Mouse (Mus musculus): ENCODE results near the gene Frmd4b. TPM values are rescaled to one million over a fixed set of nuclear protein-coding genes. Genes with fewer than 3 reads are reported as not detected.

The Frmd4b gene
- polyA plus RNA-seq, 1 experiment from 2014 or later: 11.1 TPM

GRCm38 (mm10) chr6:97557147-97557546 lies 60.2 kb downstream of the Frmd4b start:
- Histone ChIP-seq H3K36me3 (ENCODE audit: insufficient read depth, low read length) (no peaks in the 10 kb centered on the region), H3K9me3 (ENCODE audit: low read length) (no peaks in the 10 kb centered on the region), H3K4me3 (ENCODE audit: low read depth, low read length) (no peak overlapping the region), H3K4me2 (replicated peaks; ENCODE audit: low read depth, low read length) (no peak overlapping the region), H3K27me3 (replicated peaks; ENCODE audit: insufficient read depth, low read length) (no peaks in the 10 kb centered on the region), H3K9ac (replicated peaks; ENCODE audit: low read depth) (no peak overlapping the region), H3K27ac (ENCODE audit: low read length) (no peak overlapping the region), H3K4me1 (ENCODE audit: insufficient read depth, low read depth, low read length) (no peaks in the 10 kb centered on the region)
- 70% methylated on average over 8 of the region's 8 CpGs for WGBS
- no peak for ATAC-seq
- TF ChIP-seq EP300 (IDR thresholded peaks at IDR 0.05): no peak
- TF ChIP-seq CTCF (IDR thresholded peaks at IDR 0.05): no peak
- DNase-seq (ENCODE audit: low spot score): no peak

GRCm38 (mm10) chr6:97555637-97556036 lies 61.7 kb downstream of the Frmd4b start:
- DNase-seq (ENCODE audit: low spot score): no peak
- no peak overlapping the region for H3K4me2 ChIP-seq (replicated peaks; ENCODE audit: low read depth, low read length)
- H3K27ac ChIP-seq (ENCODE audit: low read length): no peak overlapping the region
- WGBS: 97% methylated on average over 7 of the region's 7 CpGs
- no peak for TF ChIP-seq EP300 (IDR thresholded peaks at IDR 0.05)
- TF ChIP-seq CTCF (IDR thresholded peaks at IDR 0.05): no peak
- ATAC-seq: no peak
- no peaks in the 10 kb centered on the region for H3K4me1 ChIP-seq (ENCODE audit: insufficient read depth, low read depth, low read length)
- H3K27me3 ChIP-seq (replicated peaks; ENCODE audit: insufficient read depth, low read length): no peaks in the 10 kb centered on the region
- H3K4me3 ChIP-seq (ENCODE audit: low read depth, low read length): no peak overlapping the region
- H3K36me3 ChIP-seq (ENCODE audit: insufficient read depth, low read length): no peaks in the 10 kb centered on the region
- no peak overlapping the region for H3K9ac ChIP-seq (replicated peaks; ENCODE audit: low read depth)
- no peaks in the 10 kb centered on the region for H3K9me3 ChIP-seq (ENCODE audit: low read length)

- no peaks in the 10 kb centered on the region for H3K27me3 ChIP-seq (replicated peaks; ENCODE audit: insufficient read depth, low read length)
- ATAC-seq (no peak), DNase-seq (ENCODE audit: low spot score) (no peak)
- no peaks in the 10 kb centered on the region for H3K4me1 ChIP-seq (ENCODE audit: insufficient read depth, low read depth, low read length)
- H3K9ac ChIP-seq (replicated peaks; ENCODE audit: low read depth): no peak overlapping the region
- TF ChIP-seq EP300 (IDR thresholded peaks at IDR 0.05) (no peak), CTCF (IDR thresholded peaks at IDR 0.05) (no peak)
- WGBS: 45% methylated on average over 4 of the region's 4 CpGs
- H3K4me2 ChIP-seq (replicated peaks; ENCODE audit: low read depth, low read length): no peak overlapping the region
- no peak overlapping the region for H3K4me3 ChIP-seq (ENCODE audit: low read depth, low read length)
- H3K36me3 ChIP-seq (ENCODE audit: insufficient read depth, low read length): no peaks in the 10 kb centered on the region
- no peaks in the 10 kb centered on the region for H3K9me3 ChIP-seq (ENCODE audit: low read length)
- H3K27ac ChIP-seq (ENCODE audit: low read length): no peak overlapping the region
These were observed 63.9 kb downstream of the Frmd4b start for GRCm38 (mm10) chr6:97553431-97553830.

DNA sequence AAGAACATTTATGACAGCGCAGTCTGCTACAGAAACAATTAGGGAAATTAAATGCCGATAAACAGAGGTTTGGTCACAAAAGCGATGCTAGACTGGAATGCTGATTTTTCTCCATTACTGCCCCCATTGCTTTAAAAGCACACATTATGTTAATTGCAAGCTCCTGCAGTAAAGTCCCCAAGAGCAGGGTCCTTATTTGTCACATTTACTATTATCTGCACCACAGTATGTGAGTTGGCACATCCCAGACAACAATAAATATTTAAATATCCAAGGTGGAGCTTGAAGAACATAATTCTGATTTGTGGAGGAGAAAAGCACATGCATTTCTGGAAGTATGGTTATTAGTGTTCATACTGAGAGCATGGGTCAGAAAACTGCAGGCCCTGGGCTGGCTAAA lies 64.8 kb downstream of the Frmd4b start:
- H3K4me1 ChIP-seq (ENCODE audit: insufficient read depth, low read depth, low read length): no peaks in the 10 kb centered on the region
- H3K4me2 ChIP-seq (replicated peaks; ENCODE audit: low read depth, low read length): no peak overlapping the region

DNA sequence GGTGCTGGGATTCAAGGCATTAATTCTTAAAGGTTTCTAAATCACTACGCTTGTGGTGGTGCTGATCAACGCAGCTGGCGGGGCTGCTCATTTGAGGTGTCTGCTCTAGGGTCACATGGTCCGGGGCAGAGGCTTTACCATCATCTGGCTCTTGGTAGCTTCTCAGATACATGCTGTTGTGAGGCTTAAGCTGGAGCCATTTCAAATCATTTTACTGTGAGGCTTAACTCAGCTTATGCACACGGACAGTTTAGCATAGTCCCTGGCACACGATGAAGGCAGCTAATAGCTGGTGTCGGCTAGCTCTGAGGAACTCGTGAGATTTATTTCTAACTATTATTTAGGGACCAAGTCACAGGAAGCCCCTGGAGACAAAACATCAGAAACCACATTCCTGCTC lies 65.5 kb downstream of the Frmd4b start:
- no peak for ATAC-seq

More for the DNA sequence above, 64.8 kb downstream of the Frmd4b start:
- ATAC-seq (no peak), DNase-seq (ENCODE audit: low spot score) (no peak)
- no peak for TF ChIP-seq CTCF (IDR thresholded peaks at IDR 0.05)
- TF ChIP-seq EP300 (IDR thresholded peaks at IDR 0.05): no peak
- no peaks in the 10 kb centered on the region for H3K36me3 ChIP-seq (ENCODE audit: insufficient read depth, low read length)
- no peaks in the 10 kb centered on the region for H3K9me3 ChIP-seq (ENCODE audit: low read length)
- H3K9ac ChIP-seq (replicated peaks; ENCODE audit: low read depth): no peak overlapping the region
- no peak overlapping the region for H3K4me3 ChIP-seq (ENCODE audit: low read depth, low read length)
- no peaks in the 10 kb centered on the region for H3K27me3 ChIP-seq (replicated peaks; ENCODE audit: insufficient read depth, low read length)
- WGBS: 93% methylated on average over 3 of the region's 3 CpGs
- H3K27ac ChIP-seq (ENCODE audit: low read length): no peak overlapping the region

GRCm38 (mm10) chr6:97551161-97551560 lies 66.2 kb downstream of the Frmd4b start:
- H3K36me3 ChIP-seq (ENCODE audit: insufficient read depth, low read length): no peaks in the 10 kb centered on the region
- H3K27me3 ChIP-seq (replicated peaks; ENCODE audit: insufficient read depth, low read length): no peaks in the 10 kb centered on the region
- H3K9ac ChIP-seq (replicated peaks; ENCODE audit: low read depth): no peak overlapping the region
- H3K9me3 ChIP-seq (ENCODE audit: low read length): no peaks in the 10 kb centered on the region
- no peak overlapping the region for H3K4me2 ChIP-seq (replicated peaks; ENCODE audit: low read depth, low read length)
- TF ChIP-seq CTCF (IDR thresholded peaks at IDR 0.05): no peak
- TF ChIP-seq EP300 (IDR thresholded peaks at IDR 0.05): no peak
- DNase-seq (ENCODE audit: low spot score) (peak; percentile 16), ATAC-seq (no peak)
- no peak overlapping the region for H3K4me3 ChIP-seq (ENCODE audit: low read depth, low read length)
- no peaks in the 10 kb centered on the region for H3K4me1 ChIP-seq (ENCODE audit: insufficient read depth, low read depth, low read length)
- no peak overlapping the region for H3K27ac ChIP-seq (ENCODE audit: low read length)
- 67% methylated on average over 4 of the region's 4 CpGs for WGBS

More for the DNA sequence above, 65.5 kb downstream of the Frmd4b start:
- no peaks in the 10 kb centered on the region for H3K27me3 ChIP-seq (replicated peaks; ENCODE audit: insufficient read depth, low read length)
- H3K27ac ChIP-seq (ENCODE audit: low read length): no peak overlapping the region
- no peak overlapping the region for H3K4me3 ChIP-seq (ENCODE audit: low read depth, low read length)
- TF ChIP-seq CTCF (IDR thresholded peaks at IDR 0.05): no peak
- no peak for TF ChIP-seq EP300 (IDR thresholded peaks at IDR 0.05)
- no peaks in the 10 kb centered on the region for H3K36me3 ChIP-seq (ENCODE audit: insufficient read depth, low read length)
- H3K9ac ChIP-seq (replicated peaks; ENCODE audit: low read depth): no peak overlapping the region
- H3K9me3 ChIP-seq (ENCODE audit: low read length): no peaks in the 10 kb centered on the region
- no peaks in the 10 kb centered on the region for H3K4me1 ChIP-seq (ENCODE audit: insufficient read depth, low read depth, low read length)
- DNase-seq (ENCODE audit: low spot score): no peak
- no peak overlapping the region for H3K4me2 ChIP-seq (replicated peaks; ENCODE audit: low read depth, low read length)
- 64% methylated on average over 8 of the region's 8 CpGs for WGBS

- H3K4me2 ChIP-seq (replicated peaks; ENCODE audit: low read depth, low read length): no peak overlapping the region
- TF ChIP-seq CTCF (IDR thresholded peaks at IDR 0.05): no peak
- no peak for TF ChIP-seq EP300 (IDR thresholded peaks at IDR 0.05)
- H3K27ac ChIP-seq (ENCODE audit: low read length): no peak overlapping the region
- H3K9me3 ChIP-seq (ENCODE audit: low read length): no peaks in the 10 kb centered on the region
- no peaks in the 10 kb centered on the region for H3K36me3 ChIP-seq (ENCODE audit: insufficient read depth, low read length)
- ATAC-seq (no peak), DNase-seq (ENCODE audit: low spot score) (no peak)
- no peaks in the 10 kb centered on the region for H3K4me1 ChIP-seq (ENCODE audit: insufficient read depth, low read depth, low read length)
- H3K9ac ChIP-seq (replicated peaks; ENCODE audit: low read depth): no peak overlapping the region
- 73% methylated on average over 2 of the region's 2 CpGs for WGBS
- H3K4me3 ChIP-seq (ENCODE audit: low read depth, low read length): no peak overlapping the region
- H3K27me3 ChIP-seq (replicated peaks; ENCODE audit: insufficient read depth, low read length): no peaks in the 10 kb centered on the region
These were observed 76.9 kb downstream of the Frmd4b start for GRCm38 (mm10) chr6:97540458-97540857.

Data from lung, postnatal 0 days (tissue).